Mouse (Mus musculus) CH12.LX (cell line): ENCODE measurements at regions not wholly inside any gene's neighbourhood (a gene's known extent, or its start where the extent isn't known, plus 50 kb on each side); places are given as distances from the start of the nearest gene placed in this dataset.

Experiments
- DNase-seq: peaks from one replicate; pipeline ENCODE4 v3.0.0-alpha.2; 2013; ENCODE audit errors: extremely low read depth
- H3K27ac ChIP-seq: 2 replicates; pipeline ENCODE4 v1.5.1; 2012; ENCODE audit warnings: low read depth, mild to moderate bottlenecking, control low read depth, moderate library complexity; ENCODE audit not compliant: insufficient read depth
- H3K27me3 ChIP-seq: replicated peaks from 2 replicates; pipeline ENCODE3; 2012; ENCODE audit warnings: inconsistent platforms
- H3K36me3 ChIP-seq, 2 experiments: replicated peaks in 1 of 2; 2 replicates each; pipeline versions ENCODE3 to v1.6.1; 2012; ENCODE audit warnings: inconsistent platforms in 1 of 2, low read length in 1 of 2, mild to moderate bottlenecking in 1 of 2, mixed read lengths in 1 of 2, moderate library complexity in 1 of 2; ENCODE audit not compliant: control insufficient read depth in 1 of 2, insufficient read depth in 1 of 2
- H3K4me1 ChIP-seq, 2 experiments: 2 replicates each; pipeline ENCODE4 v1.6.1; 2012; ENCODE audit warnings: inconsistent platforms in 1 of 2, moderate library complexity in 1 of 2; ENCODE audit not compliant: insufficient read depth in 2 of 2, control insufficient read depth in 1 of 2
- H3K4me2 ChIP-seq: 2 replicates; pipeline ENCODE4 v1.6.1; 2012; ENCODE audit warnings: low read depth, mild to moderate bottlenecking, control low read depth; ENCODE audit not compliant: poor library complexity, insufficient read depth, severe bottlenecking
- H3K4me3 ChIP-seq, 3 experiments: fragments of 150-350 bp in 1 of 3; sonication (generic) in 1 of 3; replicated peaks in 1 of 3; 2 replicates each; pipeline versions ENCODE3 to v1.5.1; 2011 to 2012; ENCODE audit warnings: low read depth in 2 of 3, low read length in 2 of 3, mild to moderate bottlenecking in 2 of 3, moderate library complexity in 2 of 3, control low read depth in 1 of 3, improper control_type of control experiment in 1 of 3, inconsistent platforms in 1 of 3, mixed read lengths in 1 of 3; ENCODE audit not compliant: poor library complexity in 1 of 3
- H3K79me2 ChIP-seq: replicated peaks from 2 replicates; pipeline ENCODE4 v1.6.1; 2012; ENCODE audit warnings: mild to moderate bottlenecking, moderate library complexity; ENCODE audit not compliant: control insufficient read depth, poor library complexity, insufficient read depth, severe bottlenecking; ENCODE audit errors: extremely low read depth
- H3K9ac ChIP-seq: 2 replicates; pipeline ENCODE4 v1.6.1; 2012; ENCODE audit warnings: low read depth, mild to moderate bottlenecking, control low read depth, moderate library complexity; ENCODE audit not compliant: insufficient read depth
- H3K9me3 ChIP-seq: replicated peaks from 2 replicates; pipeline ENCODE3; 2012; ENCODE audit warnings: low read length, inconsistent platforms, mixed read lengths
- BHLHE40 ChIP-seq: IDR thresholded peaks from 2 replicates; pipeline ENCODE4 v1.6.1; 2011; ENCODE audit warnings: mild to moderate bottlenecking, low read depth, low read length, improper control_type of control experiment
- CHD1 ChIP-seq: IDR thresholded peaks from 2 replicates; pipeline ENCODE4 v1.6.1; 2012; ENCODE audit warnings: low read depth, low read length, improper control_type of control experiment, inconsistent platforms
- CHD2 ChIP-seq: IDR thresholded peaks from 2 replicates; pipeline ENCODE4 v1.6.1; 2011; ENCODE audit warnings: low read length, improper control_type of control experiment
- CTCF ChIP-seq, 2 experiments: IDR thresholded peaks in 1 of 2; conservative IDR thresholded peaks in 1 of 2; 2 replicates each; pipeline ENCODE4 v1.5.1; 2011 to 2012; ENCODE audit warnings: low read depth in 2 of 2, low read length in 2 of 2, improper control_type of control experiment in 1 of 2, inconsistent platforms in 1 of 2, mild to moderate bottlenecking in 1 of 2, moderate library complexity in 1 of 2
- E2F4 ChIP-seq: IDR thresholded peaks from 2 replicates; pipeline ENCODE4 v1.6.1; 2011; ENCODE audit warnings: low read depth, low read length, improper control_type of control experiment; ENCODE audit not compliant: insufficient replicate concordance
- EP300 ChIP-seq: IDR thresholded peaks from 2 replicates; pipeline ENCODE4 v1.6.1; 2011; ENCODE audit warnings: low read length, improper control_type of control experiment
- GABPA ChIP-seq: IDR thresholded peaks from 2 replicates; pipeline ENCODE4 v1.6.1; 2012; ENCODE audit warnings: low read depth, low read length, improper control_type of control experiment, inconsistent platforms; ENCODE audit not compliant: insufficient replicate concordance
- HCFC1 ChIP-seq: IDR thresholded peaks from 2 replicates; pipeline ENCODE4 v1.6.1; 2012; ENCODE audit warnings: low read depth, mild to moderate bottlenecking, inconsistent platforms, low read length, improper control_type of control experiment
- IRF4 ChIP-seq: IDR thresholded peaks from 2 replicates; pipeline ENCODE4 v1.6.1; 2014; ENCODE audit warnings: low read depth, mild to moderate bottlenecking, inconsistent platforms, low read length, improper control_type of control experiment
- JUN ChIP-seq: IDR thresholded peaks from 2 replicates; pipeline ENCODE4 v1.6.1; 2011; ENCODE audit warnings: low read depth, mild to moderate bottlenecking, low read length, improper control_type of control experiment, moderate library complexity; ENCODE audit not compliant: insufficient read depth
- KAT2A ChIP-seq: IDR thresholded peaks from 2 replicates; pipeline ENCODE4 v1.6.1; 2012; ENCODE audit warnings: low read length, improper control_type of control experiment, inconsistent platforms; ENCODE audit not compliant: insufficient replicate concordance
- MAFK ChIP-seq: IDR thresholded peaks from 2 replicates; pipeline ENCODE4 v1.6.1; 2011; ENCODE audit warnings: low read length, improper control_type of control experiment; ENCODE audit not compliant: insufficient replicate concordance
- MAX ChIP-seq: IDR thresholded peaks from 2 replicates; pipeline ENCODE4 v1.6.1; 2011; ENCODE audit warnings: low read length, improper control_type of control experiment
- MAZ ChIP-seq: IDR thresholded peaks from 2 replicates; pipeline ENCODE4 v1.6.1; 2012; ENCODE audit warnings: low read depth, mild to moderate bottlenecking, inconsistent platforms, low read length, improper control_type of control experiment, moderate library complexity
- MYC ChIP-seq: IDR thresholded peaks from 2 replicates; pipeline ENCODE4 v1.6.1; 2011; ENCODE audit warnings: low read depth, mild to moderate bottlenecking, improper control_type of control experiment, low read length
- RCOR1 ChIP-seq: conservative IDR thresholded peaks from 2 replicates; pipeline ENCODE4 v1.6.1; 2012; ENCODE audit warnings: low read depth, mild to moderate bottlenecking, inconsistent platforms, low read length, improper control_type of control experiment
- SIN3A ChIP-seq: IDR thresholded peaks from 2 replicates; pipeline ENCODE4 v1.6.1; 2012; ENCODE audit warnings: low read length, improper control_type of control experiment, inconsistent platforms
- SMC3 ChIP-seq: IDR thresholded peaks from 2 replicates; pipeline ENCODE4 v1.6.1; 2011; ENCODE audit warnings: low read depth, low read length, improper control_type of control experiment
- TBP ChIP-seq: conservative IDR thresholded peaks from 2 replicates; pipeline ENCODE4 v1.6.1; 2011; ENCODE audit warnings: low read depth, low read length, improper control_type of control experiment
- TCF12 ChIP-seq: IDR thresholded peaks from 2 replicates; pipeline ENCODE4 v1.6.1; 2014; ENCODE audit warnings: low read depth, mild to moderate bottlenecking, inconsistent platforms, low read length, improper control_type of control experiment
- USF1 ChIP-seq: IDR thresholded peaks from 2 replicates; pipeline ENCODE4 v1.6.1; 2014; ENCODE audit warnings: low read depth, mild to moderate bottlenecking, inconsistent platforms, low read length, improper control_type of control experiment
- ZC3H11A ChIP-seq: IDR thresholded peaks from 2 replicates; pipeline ENCODE4 v1.6.1; 2012; ENCODE audit warnings: low read depth, mild to moderate bottlenecking, inconsistent platforms, low read length, improper control_type of control experiment
- ZKSCAN1 ChIP-seq: IDR thresholded peaks from 2 replicates; pipeline ENCODE4 v1.6.1; 2012; ENCODE audit warnings: low read depth, inconsistent platforms, low read length, improper control_type of control experiment, borderline replicate concordance
- dilution Hi-C: fragments of 300-500 bp; cut with MboI; formaldehyde crosslinking; loops from 2 replicates; pipeline ENCODE4 v1.14.3; 2020; ENCODE audit warnings: low sequenced_read_pairs; ENCODE audit not compliant: extremely low pct_unique_long_range_greater_than_20kb, extremely low pct_ligation_motif_present
- in situ Hi-C: fragments of 300-500 bp; cut with MboI; formaldehyde crosslinking; loops from 3 replicates; pipeline ENCODE4 v1.14.3; 2019; ENCODE audit warnings: low sequenced_read_pairs, low pct_ligation_motif_present, low pct_unique_long_range_greater_than_20kb, mixed read lengths

DNA sequence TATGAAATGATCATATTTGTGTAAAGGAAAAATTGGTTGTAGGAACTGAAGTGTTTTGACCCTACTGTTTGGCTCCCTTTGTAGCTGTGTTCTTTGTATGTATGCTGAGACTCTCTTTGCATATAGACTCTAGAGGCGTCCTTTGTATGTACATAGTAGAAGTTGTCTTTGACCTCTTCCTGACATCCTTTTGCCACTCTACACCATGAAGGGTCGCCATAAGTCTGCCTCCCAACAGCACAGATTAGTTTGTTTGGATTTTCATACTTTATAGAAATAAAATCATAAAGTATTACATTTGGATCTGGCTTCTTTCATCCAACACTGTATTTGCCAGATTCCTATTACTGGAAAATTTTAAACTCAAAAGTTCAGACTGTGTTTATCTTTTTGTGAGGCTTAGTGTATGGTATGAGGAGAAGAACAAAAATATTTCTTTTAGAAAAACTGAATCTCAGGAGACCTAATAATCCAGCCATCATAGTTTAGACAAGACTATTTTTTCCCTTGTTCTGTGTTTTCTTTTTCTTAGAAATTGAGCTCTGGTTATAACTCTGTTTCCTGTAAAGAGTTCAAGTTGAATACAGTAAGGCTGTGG, 293.7 kb downstream of the Tmsb4x start:
- no peak for DNase-seq
- TF ChIP-seq MAZ (no peak), TCF12 (no peak), BHLHE40 (no peak), TBP (no peak), ZKSCAN1 (no peak), KAT2A (no peak), ZC3H11A (no peak), JUN (no peak), MYC (no peak), IRF4 (no peak), SIN3A (no peak), EP300 (no peak)
- dilution Hi-C loops (no loop called here), in situ Hi-C loops (no loop called here)
- no peaks in the 10 kb centered on the region for H3K4me1 ChIP-seq
- H3K79me2 ChIP-seq: no peaks in the 10 kb centered on the region
- H3K27ac ChIP-seq: no peak overlapping the region
- H3K4me2 ChIP-seq: no peak overlapping the region
- no peaks in the 10 kb centered on the region for H3K27me3 ChIP-seq
- no peak overlapping the region for H3K4me3 ChIP-seq
- H3K9ac ChIP-seq: no peak overlapping the region
- no peaks in the 10 kb centered on the region for H3K9me3 ChIP-seq
- no peaks in the 10 kb centered on the region for H3K36me3 ChIP-seq

- Histone ChIP-seq H3K4me1 (no peaks in the 10 kb centered on the region), H3K36me3 (no peaks in the 10 kb centered on the region), H3K27me3 (no peaks in the 10 kb centered on the region), H3K4me2 (no peak overlapping the region), H3K9ac (no peak overlapping the region), H3K79me2 (no peaks in the 10 kb centered on the region), H3K9me3 (no peaks in the 10 kb centered on the region), H3K27ac (no peak overlapping the region), H3K4me3 (no peak overlapping the region)
- DNase-seq: no peak
- TF ChIP-seq MAZ (no peak), JUN (no peak)
- in situ Hi-C loops (no loop called here), dilution Hi-C loops (no loop called here)
These were observed 302.5 kb downstream of the Tmsb4x start for GRCm38 (mm10) chrX:166906602-166907001.

DNA sequence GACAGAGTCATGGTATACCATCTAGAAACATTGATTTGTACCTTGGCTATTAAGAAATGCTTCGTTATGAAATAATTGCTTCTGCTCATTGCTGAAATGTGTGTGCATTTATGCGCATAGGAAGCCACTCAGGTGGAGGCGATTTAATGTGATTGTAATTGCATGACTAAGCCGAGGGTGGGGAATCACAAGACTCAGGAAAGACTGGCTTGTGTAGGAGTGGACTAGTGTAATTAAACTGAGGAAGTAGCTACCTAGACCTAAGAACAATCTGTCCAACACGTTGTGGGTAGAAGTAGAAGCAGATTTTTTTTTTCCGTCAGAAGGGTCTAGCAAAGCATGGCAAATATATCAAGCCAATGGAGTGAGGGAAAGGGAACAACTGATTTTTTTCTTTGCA, 308.4 kb downstream of the Tmsb4x start:
- Histone ChIP-seq H3K4me1 (no peaks in the 10 kb centered on the region), H3K9me3 (no peaks in the 10 kb centered on the region), H3K4me3 (no peak overlapping the region), H3K4me2 (no peak overlapping the region), H3K27ac (no peak overlapping the region), H3K79me2 (no peaks in the 10 kb centered on the region), H3K27me3 (no peaks in the 10 kb centered on the region), H3K9ac (no peak overlapping the region), H3K36me3 (no peaks in the 10 kb centered on the region)
- dilution Hi-C loops: no loop called here
- no peak for DNase-seq
- in situ Hi-C loops: no loop called here
- TF ChIP-seq KAT2A (no peak), MAFK (no peak), CTCF (conservative IDR thresholded peaks at IDR 0.05 in 1 of 2, IDR thresholded peaks at IDR 0.05 in 1 of 2; ENCODE audit: low read depth in 2 of 2, low read length in 2 of 2) (no peak), E2F4 (no peak), USF1 (no peak), ZC3H11A (no peak), MAZ (no peak), CHD2 (no peak), TBP (no peak), TCF12 (no peak), HCFC1 (no peak), GABPA (no peak), BHLHE40 (no peak), CHD1 (no peak), EP300 (no peak), MAX (no peak), RCOR1 (no peak), SMC3 (no peak)
